Mouse (Mus musculus) C3H10T1/2 (cell line): ENCODE measurements around the gene Rimbp3. TPM values are rescaled to one million over a fixed set of nuclear protein-coding genes. Genes with fewer than 3 reads are reported as not detected.

Experiments used
- polyA plus RNA-seq, 2 experiments: library from polyadenylated mRNA; unstranded; fragments of >200 nt; fragmentation: generic; extraction: Trizol; gene quantifications; one replicate each; pipeline ENCODE4 v1.2.1; 2012; ENCODE audit warnings: missing spikeins in 2 of 2

The Rimbp3 gene
- polyA plus RNA-seq: under 1 TPM; 0.01 to 0.05 TPM

DNA sequence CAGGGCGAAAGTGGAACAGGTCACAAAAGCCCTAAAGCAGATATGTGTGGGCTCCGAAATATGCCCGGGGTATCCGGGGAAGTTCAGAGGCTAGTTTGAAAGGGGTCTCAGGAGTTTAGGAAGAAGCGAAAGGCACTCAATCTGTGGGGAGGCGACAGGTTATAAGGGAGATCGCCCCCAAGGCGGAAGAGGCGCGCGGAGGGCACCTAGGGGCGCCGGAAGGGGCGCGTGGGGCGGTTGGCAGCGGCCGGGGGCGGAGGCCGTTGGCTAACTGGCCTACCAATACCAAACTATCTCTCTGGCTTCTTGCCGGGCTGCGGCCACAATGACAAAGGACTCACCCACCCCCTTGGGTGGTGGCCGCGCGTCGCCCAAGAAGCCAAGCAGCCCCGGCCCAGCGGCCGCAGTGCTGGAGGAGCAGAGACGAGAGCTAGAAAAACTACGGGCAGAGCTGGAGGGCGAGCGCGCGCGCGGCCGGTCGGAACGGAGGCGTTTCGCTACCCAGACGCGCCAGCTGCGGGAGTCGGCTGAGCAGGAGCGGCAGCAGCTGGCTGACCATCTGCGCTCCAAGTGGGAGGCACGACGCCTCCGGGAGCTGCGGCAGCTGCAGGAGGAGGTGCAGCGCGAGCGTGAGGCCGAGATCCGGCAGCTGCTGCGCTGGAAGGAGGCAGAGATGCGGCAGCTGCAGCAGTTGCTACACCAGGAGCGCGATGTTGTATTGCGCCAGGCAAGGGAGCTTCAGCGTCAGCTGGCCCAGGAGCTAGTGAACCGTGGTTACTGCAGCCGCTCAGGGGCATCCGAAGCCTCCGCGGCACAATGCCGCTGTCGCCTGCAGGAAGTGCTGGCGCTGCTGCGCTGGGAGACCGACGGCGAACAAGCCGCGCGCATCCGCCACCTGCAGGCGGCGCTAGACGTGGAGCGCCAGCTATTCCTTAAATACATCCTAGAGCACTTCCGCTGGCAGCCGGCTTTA is at the start of gene Rimbp3:
Gene Rimbp3, plus strand, starts transcription at position 215 of the 973 bp plus-strand sequence.

DNA sequence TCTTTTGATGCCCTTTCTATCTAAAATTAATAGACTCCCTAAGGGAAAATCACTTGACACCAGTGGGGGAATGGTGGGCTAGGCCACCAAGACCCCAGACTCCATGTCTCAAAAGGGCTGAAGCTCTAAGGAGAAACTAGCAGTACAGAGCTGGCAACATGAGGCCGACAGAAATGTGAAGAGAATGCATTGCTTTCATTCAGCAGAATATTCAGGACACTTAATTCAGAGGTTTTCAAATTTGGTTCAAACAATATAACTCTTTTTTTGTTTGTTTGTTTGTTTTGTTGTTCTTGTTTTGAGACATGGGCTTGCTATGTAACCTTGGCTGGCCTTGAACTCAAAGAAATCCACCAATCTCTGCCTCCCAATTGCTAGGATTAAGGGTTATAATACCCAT is 5.9 kb upstream of the Rimbp3 start, which contains the start of gene Ube2l3:
Gene Ube2l3, minus strand, starts transcription at position 101 of the 400 bp plus-strand sequence.

DNA sequence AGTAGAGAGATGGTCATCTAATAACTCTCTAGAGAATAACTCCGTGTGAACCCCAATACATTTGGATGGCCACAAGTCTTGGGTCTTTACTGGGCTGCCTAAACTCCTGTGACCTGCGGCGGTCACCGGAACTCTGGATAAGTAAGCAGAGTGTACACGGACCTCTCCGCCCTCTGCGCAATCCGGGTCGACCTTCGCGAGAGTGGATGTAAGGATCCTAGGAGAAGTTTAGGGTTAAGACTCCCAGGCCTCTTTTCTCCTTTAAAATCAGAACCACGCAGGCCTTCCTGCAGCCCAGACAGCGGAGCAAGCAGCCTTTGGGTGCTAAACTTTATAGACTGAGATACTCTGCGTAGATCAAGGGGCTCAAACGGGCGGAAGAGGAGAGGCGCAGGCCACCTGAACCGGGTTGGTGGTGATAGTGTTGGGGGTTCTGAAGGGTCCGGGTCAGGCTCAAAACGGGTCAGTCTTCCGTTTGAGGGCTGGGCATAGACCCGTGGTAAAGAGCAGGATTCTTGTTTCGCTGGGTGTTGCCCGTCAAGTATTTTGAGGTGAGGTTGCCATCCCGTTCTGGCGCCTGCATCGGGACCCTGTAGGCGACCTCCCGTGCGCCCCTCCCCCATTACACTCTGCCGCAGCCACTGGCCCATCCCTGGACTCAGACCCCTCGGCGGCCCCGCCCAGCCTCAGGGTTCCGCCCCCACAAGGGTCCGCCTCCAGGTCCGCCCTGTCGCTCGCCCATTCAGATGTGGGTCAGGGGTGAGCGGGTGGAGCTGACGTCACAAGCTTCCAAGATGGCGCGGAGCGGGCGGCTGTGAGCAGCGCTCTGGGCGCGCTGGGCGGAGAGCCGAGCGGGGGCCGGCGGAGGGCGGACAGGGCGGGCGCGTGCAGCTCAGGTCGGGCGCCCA is 24.6 kb downstream of the Rimbp3 start, which contains the start of gene Hic2:
Gene Hic2, plus strand, starts transcription at position 779 of the 908 bp plus-strand sequence.

Other genes starting within 250 kb of the Rimbp3 start
- 10 to 100 TPM in 1 of 2 experiments, 1 to 10 TPM in 1; 7.6 to 55.8 TPM for gene Mapk1, start 225.2 kb upstream of the Rimbp3 start, polyA plus RNA-seq
- gene Ypel1, start 138.9 kb upstream of the Rimbp3 start, polyA plus RNA-seq: 1 to 10 TPM in 1 of 2 experiments, under 1 TPM in 1; 0.53 to 9.9 TPM
- 10 to 100 TPM; 32.0 to 74.9 TPM for gene Ppil2, start 97.3 kb upstream of the Rimbp3 start, polyA plus RNA-seq
- 1 to 10 TPM in 1 of 2 experiments, not detected in 1; 1.4 TPM for gene 2610318N02Rik, start 83.4 kb upstream of the Rimbp3 start, polyA plus RNA-seq
- 10 to 100 TPM; 28.1 to 40.3 TPM for gene Sdf2l1, start 76.2 kb upstream of the Rimbp3 start, polyA plus RNA-seq
- gene Ydjc, start 64.0 kb upstream of the Rimbp3 start, polyA plus RNA-seq: 1 to 10 TPM; 3.3 to 10.0 TPM
- under 1 TPM; 0.02 to 0.24 TPM for gene Ccdc116, start 61.4 kb upstream of the Rimbp3 start, polyA plus RNA-seq
- gene Ube2l3, start 6.0 kb upstream of the Rimbp3 start, polyA plus RNA-seq: 100 to 1,000 TPM in 1 of 2 experiments, 10 to 100 TPM in 1; 62.2 to 108 TPM
- gene Hic2, start 25.0 kb downstream of the Rimbp3 start, polyA plus RNA-seq: 1 to 10 TPM in 1 of 2 experiments, under 1 TPM in 1; 0.53 to 2.5 TPM
- 1 to 10 TPM in 1 of 2 experiments, under 1 TPM in 1; 0.55 to 6.1 TPM for gene Tmem191c, start 67.5 kb downstream of the Rimbp3 start, polyA plus RNA-seq
- gene Serpind1, start 122.8 kb downstream of the Rimbp3 start, polyA plus RNA-seq: under 1 TPM in 1 of 2 experiments, not detected in 1; 0.07 TPM
- 10 to 100 TPM in 1 of 2 experiments, 1 to 10 TPM in 1; 1.8 to 10.6 TPM for gene Snap29, start 197.4 kb downstream of the Rimbp3 start, polyA plus RNA-seq
- 10 to 100 TPM; 25.8 to 75.1 TPM for gene Pi4ka, start 197.7 kb downstream of the Rimbp3 start, polyA plus RNA-seq
- 10 to 100 TPM in 1 of 2 experiments, 1 to 10 TPM in 1; 1.3 to 14.5 TPM for gene Crkl, start 243.4 kb downstream of the Rimbp3 start, polyA plus RNA-seq